Mouse (Mus musculus) monocyte, adult 2 months (primary cell): Measurements from ENCODE around the gene Gm48551.
A peak's percentile ranks its signal among the peaks of the same experiment; 100 is the strongest.

Experiments
- DNase-seq, 2 experiments: peaks; one replicate each; pipeline ENCODE4 v3.0.0; 2022; ENCODE audit warnings: low spot score in 2 of 2, low read depth in 1 of 2

Gm48551 gene

DNA sequence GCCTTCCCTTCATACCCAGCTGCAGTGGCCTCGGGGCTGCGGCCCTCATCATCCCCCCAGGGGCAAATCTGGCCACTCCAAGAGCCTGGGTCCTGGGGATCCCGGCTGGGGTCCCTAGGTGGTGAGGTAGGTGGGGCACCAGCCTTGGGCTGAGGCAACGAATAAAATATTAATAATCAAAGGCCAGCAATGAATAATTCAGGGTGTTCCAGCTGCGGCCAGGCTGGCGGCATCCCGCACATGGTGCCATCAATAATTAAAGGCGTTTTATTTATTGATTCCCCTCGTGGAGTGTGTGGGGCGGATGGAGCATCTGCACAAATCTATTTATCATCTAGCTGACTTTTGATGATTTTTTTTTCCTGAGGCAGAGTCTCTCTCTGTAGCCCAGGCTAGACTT, 19.2 kb downstream of the Gm48551 start:
- DNase-seq = no peak

DNA sequence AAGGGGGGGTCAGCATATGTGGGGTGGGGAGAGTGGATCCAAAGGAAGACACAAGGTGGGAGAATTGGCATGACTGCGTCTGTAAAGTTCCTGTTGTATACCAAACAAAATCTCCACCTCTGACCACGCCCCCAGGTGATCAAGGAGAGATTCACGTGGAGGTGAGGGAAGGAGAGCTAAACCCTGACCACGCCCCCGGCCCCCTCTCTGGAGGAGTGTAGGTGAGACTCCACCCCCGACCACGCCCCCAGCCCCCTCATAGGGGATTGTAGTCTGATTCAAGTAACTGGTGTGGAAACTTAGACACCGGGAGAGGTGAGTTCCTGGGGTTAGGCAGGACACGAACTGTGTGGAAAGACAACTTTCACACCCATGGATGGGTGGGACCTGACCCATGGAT, 19.8 kb downstream of the Gm48551 start:
- no peak for DNase-seq

DNA sequence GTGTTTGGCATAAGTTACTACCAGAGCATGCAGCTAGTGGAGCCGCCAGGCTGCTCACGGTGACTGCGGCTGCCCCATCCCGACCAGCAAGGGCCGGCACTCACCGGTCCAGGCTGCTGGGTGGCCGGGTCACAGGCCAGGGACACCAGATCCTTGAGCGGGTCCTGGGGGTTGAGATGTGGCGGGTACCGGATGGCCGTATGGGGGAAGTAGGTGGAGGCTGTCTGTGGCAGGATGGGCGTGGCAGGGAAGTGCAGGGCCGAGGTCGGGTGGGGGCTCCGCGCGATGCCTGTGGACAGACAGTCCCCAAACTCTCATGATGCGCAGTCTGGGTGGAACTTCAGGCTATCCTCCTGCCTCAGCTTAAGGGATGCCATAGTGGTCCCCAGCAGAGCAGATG, 20.5 kb downstream of the Gm48551 start:
- DNase-seq = no peak

DNA sequence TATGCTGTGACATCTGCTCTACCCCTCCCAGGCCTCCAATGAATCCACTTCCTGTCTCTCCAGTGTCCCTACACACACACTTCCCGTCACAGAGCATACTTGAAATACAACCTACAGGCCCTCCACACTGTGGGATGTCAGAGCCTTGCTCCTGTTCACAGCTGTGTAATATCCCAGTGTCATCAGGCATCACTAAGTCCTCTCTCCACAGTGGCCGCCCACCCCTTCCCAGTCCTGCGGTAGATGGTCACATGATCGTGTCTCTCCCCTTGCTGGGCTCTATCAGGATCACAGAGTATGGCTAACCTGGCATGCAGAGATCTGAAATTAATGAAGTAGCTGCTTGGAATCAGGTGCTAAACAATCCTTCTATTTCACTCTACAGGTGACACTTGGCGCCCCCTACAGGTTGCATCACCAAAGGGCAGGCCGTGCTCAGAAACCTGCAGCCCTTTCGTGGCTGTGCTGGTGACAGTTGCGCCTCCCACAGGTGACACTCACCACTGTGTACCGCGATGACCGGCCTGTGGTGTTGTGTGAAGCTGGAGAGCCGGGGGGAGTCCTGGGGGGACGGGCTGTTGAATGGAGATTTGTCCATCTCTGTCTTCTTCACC, 21.4 kb downstream of the Gm48551 start:
- DNase-seq = peak in 1 of 2 experiments; percentile 51

DNA sequence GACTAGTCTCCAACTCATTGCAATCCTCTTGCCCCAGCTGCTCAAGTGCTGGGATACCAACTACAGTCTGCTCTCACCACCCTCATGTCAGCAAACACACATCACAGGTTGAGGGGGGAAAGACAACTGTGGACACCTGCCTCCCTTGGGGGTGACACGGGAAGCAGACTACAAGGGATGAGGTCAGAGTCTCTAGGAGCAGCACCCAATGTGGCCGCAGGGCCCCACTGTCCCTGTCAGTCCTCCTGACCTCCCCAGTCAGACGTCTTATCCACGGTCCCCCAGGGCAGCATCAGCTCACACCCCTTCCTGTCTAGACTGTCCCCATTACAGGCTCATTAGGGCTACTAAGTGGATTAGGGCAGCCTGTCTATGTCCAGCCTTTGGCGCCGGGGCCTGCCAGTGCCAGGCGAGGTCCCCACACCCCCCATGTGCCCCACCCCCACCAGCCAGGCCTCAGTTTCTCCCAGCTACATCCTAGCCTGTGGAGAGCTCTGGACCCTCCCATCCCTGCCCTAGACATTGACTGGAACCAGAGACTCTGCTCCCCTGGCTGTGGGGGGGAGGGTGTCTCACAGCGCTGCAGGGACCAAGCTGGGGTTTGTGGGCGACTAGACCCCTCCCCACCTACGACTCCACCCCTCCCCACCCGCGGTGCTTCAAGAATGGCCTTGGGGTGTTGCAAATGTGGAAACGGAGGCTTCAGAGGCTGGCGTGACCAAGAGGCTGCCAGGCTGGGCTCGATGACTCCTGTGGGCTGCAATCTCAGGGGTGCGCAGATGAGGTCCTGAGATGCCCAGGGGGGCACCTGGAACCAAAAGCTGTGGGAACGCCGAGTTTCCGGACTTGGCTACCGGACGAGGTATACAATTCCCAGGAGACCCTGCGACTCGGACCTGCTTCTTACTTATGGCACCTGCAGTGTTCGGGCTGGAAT, 22.5 kb downstream of the Gm48551 start:
- no peak for DNase-seq

DNA sequence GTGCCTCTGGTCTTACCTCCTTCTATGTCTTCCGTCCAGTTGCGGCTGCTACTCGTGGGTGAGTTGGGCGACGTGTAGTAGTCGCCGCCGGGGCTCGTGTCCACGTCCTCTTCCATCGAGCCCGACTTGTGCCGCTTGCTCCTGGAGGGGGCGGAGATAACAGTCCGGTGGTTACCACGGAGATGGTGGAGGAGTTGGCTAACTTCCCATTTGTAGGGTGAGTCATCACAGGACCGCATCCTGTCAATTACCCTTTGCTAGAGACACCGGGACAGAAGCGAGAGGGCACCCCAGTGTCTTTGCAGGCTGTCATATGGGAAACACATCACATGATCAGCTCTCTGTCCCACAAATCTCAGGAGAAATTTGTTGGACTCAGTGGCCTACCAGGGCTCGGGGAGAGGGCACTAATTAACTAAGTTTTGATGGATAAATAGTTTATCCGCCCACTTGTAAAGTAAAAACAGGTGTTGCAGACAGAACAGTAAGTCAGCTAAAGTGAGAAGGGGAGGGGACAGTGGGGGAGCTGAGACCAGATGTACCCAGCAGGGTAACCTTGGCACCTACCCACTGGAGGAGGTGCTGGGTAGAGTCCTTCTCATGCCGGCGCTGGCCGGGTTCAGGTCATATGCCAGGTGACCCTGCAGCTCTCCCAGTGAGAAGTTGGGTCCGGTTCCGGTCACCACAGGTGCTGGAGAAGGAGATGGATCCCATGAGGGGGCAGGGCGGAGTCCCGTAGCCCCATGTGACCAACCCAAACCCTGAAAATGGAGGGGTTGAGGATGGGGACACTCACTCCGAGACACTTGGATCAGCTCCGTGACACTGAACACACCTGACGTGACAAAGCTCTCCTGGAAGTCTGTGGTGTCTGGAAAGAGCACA, 23.5 kb downstream of the Gm48551 start:
- peak; percentile 89 to 90 for DNase-seq

DNA sequence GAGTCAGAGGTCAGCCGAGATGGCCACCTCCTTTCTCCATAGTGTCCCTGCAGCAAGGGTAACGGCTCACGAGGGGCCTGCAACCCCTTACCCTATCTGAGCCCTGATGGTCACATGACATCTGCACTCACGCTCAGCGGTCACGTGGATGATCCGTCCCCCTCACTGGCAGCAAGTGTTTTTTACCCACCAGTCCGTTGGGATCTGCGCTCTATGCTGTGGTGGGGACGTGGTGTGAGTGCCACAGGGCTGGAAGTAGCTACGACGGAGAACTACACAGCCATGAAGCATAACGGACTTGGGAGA, 24.1 kb downstream of the Gm48551 start:
- DNase-seq = no peak

DNA sequence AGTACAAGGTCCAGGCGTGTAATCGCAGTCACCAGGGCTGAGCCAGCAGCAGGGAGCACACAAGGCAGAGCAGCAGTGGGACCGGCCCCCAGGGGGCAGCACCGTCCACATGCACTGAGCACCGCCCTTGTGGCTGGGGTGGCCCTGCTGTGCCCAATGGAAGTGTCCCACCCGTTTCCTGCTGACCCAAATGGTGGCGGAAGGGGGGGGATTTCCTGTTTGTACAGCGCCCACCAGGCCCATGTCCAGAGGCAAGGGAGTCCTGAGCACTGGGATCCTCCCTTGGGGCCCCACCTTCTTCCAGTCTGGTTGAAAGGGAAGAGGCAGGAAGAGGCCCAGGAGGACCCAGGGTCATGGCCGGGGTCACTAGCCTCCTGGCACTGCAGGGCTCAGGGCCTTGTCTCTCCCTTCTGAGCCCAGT, 24.6 kb downstream of the Gm48551 start:
- DNase-seq = peak; percentile 64 to 72

DNA sequence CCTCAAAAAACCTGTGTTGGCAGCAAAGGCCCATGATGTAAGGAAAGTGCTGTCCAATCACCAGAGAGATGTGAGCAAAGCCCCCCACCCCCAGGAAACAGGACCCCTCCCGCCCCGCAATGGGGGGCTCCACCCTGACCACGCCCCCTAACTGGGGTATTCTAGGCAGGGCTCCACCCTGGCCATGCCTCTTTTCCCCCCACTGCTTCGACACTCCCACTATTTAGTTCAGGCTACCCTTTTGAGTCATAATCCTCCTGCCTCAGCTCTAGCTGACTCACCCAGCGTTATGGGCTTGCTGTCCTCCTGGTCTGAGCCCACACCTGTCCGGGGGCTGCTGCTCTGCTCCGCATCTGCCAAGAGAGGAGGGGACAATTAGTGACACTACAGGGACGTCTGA, 25.1 kb downstream of the Gm48551 start:
- DNase-seq = no peak

DNA sequence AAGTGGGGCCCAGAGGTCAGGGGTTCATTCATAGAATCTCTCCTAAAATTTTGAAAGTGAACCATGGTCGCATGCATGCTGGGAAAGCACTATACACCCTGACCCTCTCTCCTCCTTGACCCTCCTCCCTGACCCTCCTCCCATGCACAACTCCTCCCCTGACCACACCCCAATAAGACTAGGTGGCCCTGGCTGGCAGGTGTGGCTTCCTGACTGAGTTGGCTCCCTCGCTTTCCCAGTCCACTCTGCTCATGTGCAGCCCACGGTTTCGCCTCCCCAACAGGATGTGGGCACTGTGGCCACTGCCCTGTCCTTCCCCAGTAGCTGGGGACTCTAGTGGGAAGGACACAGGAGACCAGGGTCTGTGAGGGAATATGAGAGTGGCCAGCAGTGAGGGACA, 26.1 kb downstream of the Gm48551 start:
- no peak for DNase-seq

DNA sequence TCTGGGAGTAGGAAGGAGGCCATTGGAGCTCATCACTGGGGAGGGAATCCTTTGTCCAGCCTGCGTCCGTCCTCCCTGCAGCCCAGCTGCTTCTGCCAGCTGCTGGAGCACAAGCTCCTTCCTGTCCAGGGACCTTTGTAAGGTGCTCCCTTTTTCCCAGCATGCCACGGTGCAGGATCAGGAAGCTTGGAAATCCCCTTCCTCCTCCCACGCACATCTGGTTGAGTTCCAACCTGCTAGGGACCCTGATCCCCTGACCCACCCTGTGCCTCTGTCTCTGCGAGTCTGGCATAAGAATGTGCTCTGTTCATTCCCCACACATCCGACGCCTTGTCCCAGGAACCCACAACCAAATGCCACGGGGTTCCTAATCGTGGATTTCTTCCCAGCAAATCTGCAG, 26.7 kb downstream of the Gm48551 start:
- no peak for DNase-seq

DNA sequence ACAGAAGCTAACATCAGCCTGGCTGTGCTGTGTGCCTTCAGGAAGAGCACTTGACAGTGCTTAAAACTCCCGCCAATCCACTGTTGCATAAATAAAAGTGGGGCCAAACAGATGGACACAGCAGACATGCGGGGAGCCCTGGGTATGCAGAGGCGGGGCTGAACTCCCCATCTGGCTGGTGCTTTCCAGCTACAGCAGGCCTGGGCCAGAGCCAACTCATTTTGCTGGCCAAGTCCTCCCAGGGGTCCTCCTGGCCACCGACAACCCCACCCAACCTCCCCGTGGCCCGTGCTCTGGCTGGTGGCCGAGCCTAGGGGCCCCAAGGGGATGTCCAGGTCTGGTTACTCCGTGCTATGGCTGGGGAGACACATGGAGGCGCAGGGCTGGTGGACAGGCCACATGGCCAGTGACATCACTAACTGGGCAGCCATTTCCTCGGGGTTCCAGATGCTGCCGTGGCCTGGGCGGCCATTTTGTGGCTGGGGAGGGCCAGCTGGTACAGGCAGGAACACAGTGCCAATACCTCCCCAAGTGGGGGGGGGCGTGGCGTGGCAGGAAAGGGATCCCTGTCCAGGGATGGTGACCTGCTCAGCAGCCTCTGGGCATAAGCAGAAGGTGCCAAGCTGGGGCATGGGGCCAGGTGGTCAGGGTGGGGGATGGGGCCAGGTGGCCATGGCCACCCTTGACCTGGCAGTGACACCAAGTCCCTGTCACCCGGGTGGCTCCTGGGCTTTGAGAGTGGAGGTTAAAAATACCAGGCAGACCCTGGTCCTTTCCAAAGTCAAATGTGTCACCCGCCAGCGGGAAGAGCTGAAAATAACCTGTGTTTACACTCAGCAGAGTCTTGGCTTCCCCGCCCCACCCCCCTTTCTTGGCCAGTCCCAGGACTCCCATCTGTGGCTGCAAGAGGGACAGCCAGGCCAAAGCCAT, 27.5 kb downstream of the Gm48551 start:
- no peak for DNase-seq

DNA sequence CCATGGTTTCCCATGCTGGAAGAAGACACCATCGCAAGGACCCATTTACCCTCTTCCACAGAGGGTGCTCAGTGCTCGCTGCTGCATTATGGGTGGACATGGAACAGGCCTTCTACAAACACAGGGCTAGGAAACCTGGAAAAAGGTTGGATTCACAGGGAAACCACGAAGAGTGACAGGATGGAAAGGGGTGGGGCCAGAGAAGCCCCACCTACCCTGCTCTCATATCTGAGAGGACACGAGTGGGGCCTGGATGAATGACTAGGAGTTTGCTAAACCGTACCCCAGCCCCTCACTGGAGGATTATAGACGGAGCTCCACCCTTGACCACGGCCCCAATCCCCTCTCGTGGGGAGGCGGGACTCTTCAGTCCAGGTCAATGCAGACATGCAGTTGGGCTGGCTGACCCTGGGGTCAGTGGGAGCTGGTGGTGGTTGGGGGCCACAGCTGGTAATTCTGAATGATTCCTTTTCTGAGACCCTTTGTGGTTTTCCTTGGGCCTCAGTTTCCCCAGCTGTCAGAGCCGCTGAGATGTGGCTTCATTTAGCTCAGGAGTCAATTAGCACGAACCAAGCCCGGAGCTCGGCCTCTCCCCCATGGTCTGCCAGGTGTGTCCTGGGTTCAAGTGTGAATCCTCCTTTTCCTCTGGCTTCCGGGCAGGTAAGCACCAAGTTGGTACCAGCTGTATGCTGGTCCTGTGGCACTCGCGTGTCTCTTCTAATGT, 28.5 kb downstream of the Gm48551 start:
- no peak for DNase-seq

DNA sequence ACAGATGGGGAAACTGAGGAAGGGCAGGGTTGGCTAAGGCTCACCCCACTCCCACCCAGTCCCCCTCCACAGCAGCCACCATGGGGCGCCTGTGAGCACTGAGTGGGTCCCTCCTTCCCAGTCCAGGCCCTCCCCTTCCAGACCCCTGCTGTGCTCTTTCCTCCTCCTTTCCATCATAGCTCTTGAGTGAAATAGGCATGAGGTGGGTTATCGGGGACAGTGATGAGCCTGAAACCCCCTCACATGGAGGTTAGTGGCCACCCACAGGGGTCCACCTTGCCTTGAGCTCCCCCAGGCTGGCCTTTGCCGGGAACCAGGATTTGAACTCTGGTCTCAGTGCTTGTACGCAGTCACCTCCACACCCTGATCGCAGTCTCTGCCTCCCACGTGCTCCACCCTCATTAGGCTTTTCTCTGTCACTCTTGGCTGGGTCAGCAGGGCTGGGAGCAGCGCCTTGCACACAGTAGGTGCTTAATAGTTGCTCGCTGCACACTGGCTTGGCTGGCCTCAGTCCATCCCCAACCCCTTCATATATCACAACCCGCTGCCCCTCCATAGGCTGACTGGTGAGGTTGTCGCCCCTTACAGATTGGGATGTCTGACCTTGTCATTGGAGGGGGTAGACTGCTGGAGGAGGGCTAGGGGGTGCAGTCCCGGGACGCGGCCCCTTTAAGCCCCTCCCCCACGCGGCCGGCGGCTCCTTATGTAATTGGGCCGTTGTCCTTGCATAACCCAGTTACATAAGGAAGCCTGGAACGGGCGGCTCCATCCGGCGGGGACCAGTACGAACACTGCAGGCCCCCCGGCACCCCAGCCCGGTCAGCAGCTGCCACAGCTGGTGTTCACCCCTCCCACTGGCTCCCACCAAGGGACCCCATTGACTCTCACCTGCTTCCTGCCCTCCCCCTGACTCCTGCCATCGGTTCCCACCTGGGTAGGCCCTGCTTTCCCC, 29.3 kb downstream of the Gm48551 start:
- DNase-seq = peak in 1 of 2 experiments; percentile 47

DNA sequence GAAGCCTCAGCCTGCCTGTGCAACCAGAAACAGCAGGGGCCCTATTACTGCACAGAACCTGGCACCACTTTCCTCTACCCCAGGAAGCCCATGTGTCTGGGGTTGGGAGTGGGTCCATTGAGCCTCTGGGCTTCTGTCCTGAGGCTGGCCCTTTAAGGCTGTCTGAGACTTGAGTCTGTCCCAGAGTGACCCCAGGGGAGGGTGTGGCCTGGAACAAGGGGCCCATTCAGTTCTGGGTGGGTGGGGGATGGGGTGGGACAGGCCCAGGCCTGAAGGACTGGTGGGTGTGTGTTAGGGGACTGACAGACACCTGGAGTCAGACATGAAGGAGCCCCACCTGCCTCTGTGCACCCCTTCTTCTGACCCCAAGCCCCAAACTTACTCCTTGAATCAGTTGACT, 30.4 kb downstream of the Gm48551 start:
- DNase-seq = no peak

DNA sequence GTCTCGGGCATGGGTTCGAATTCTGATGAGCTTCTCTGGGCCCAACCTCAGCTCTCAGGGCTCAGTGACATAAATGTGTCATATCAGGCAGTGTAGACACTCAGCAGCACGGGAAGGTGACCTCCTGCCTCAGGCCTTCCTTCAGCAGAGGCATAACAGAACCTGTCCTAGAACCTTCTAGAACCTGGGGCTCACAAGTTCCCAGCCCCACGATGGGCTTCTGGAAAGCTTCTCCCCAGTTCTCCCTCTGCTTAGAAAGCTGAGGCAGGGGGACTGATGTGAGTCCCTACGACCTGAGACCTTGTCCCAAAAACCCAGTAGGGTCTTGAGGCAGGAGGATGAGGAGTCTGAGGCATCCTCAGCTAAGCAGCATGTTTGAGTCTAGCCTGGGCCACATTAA, 30.9 kb downstream of the Gm48551 start:
- no peak for DNase-seq

DNA sequence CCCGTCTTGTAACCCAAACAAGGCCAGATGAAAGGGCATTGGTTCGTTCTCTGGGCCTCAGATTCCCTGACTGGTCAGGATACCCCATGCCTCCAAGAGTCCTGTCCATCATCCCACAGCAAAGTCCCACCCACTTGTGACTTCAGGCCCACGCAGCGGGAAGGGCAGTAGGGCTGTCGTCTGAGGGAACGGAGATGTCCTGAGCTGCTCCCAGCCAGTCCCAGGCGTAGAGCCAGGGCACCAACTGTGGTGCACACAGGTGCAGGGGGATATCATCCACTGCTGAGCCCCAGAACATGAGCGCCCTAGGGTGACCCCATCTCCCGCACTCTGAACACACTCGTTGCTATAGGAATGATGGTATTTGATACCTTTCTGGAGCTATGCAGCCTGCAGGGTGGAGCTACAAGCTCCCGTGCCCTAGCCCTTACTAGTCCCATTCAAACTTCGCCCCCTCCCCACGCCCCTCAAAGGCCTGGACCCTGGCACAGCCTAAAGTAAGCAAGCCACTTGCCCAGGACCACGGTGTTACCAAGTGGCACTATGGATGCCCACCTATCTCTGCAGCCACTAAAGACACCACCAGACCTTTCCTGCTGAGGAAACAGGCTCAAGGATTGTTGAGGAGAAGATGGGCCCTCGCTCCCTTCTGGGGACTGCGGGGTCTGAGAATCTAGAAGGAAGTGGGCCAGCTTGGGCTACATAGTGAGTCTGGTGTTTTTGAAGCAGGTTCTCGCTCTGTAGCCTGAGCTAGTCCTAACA, 31.5 kb downstream of the Gm48551 start:
- DNase-seq = no peak

DNA sequence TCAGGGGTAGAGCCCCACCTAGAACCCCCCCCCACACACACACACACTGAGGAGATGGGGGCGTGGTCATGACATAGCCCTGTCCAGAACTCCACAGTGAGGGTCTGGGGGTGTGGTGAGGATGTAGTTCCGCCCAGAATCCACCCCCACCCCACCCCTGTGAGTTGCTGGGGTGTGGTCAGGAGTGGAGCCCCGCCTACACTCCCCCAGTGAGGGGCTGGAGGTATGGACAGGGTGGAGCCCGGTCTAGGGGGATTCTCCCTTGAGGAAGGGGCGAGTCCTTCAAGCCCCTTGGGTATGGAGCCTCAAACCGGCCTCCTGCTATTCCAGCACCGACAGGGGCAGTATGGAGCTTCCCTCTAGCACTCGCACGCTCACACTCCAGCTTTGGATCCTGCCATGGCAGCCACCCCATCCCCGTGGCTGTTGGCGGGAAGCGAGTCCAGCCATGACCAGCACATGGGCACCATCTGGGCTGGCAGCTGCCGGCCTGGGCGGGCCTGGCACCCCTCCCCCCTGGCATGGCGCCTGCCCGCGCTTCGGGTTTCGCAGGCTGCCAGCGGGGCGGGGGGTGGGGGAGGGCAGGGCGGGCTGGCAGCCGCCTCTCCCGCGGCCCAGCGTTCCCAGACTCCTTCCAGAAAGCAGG, 32.4 kb downstream of the Gm48551 start:
- DNase-seq = no peak
